Mouse (Mus musculus): ENCODE data around the gene St3gal3.

The St3gal3 gene

DNA sequence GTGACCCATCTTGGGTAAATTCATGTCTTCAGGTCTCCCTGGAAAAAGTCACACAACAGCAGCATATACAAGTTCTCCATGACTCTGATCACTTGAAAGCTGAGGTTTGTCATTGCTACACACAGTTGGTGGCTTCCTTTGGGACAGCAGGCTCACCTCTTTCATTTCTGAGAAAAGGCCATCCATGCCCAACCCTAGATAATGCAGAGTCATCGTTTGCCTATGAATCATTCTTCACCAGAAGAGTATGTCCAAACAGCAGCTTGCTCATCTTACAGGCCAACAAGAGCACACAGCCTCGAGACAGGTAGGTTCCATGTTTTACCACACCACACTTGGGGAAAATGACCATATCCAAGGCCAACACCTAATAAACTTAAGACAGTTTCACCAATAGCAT, 45.9 kb downstream of the St3gal3 start:
- DNase-seq = no peak

DNA sequence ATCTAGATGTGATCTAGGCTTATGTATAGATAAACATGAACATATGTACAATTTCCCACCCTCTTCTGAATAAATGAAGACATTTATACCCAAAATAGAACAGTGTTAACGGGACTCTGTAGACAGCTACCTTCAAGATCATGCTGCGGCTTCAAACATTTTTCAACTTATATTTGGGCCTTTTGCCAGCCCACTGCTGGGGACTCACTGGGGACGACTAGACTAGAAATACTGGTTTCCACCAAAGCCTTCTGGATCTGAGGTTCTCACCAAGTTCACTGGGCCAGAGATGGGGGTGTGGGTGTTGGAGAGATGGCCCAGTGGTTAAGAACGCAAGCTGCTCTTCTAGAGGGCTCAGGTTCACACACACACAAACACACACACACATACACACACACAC, 49.7 kb downstream of the St3gal3 start:
- DNase-seq = no peak

DNA sequence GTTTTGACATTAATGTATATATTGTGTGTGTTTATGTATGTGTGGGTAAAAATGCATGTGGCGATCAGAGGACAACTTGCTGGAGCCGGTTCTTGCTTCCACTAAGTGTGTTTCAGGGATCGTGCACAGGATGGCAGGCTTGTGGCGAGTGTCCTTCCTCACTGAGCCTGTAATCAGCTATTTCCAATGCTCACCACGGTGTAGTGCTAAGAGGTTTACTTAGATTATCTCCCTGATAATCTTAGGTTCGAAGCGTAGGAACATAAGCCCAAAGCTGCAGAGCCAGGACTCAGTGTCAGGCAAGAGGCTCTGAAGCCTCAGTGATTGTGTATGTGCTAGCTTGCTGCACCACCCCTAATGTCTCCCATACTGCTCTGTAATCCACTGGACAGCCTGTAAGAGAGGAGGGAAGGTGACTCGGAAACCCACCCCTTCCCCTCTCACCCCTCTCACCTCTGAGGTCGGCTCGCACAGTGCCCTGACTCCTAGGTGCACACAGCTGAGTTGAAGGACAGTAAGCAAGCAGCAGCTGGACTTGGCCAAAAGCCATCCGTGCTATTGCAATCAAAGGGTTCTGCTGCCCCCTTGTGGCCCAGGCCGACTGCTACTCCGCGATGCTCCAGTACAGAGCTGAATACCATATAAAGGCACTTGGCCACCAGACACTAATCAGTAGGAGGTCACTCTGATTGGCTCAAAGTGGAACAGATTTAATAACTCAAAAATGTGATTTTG, 51.3 kb downstream of the St3gal3 start:
- peak; percentile 94 to 98 for DNase-seq

DNA sequence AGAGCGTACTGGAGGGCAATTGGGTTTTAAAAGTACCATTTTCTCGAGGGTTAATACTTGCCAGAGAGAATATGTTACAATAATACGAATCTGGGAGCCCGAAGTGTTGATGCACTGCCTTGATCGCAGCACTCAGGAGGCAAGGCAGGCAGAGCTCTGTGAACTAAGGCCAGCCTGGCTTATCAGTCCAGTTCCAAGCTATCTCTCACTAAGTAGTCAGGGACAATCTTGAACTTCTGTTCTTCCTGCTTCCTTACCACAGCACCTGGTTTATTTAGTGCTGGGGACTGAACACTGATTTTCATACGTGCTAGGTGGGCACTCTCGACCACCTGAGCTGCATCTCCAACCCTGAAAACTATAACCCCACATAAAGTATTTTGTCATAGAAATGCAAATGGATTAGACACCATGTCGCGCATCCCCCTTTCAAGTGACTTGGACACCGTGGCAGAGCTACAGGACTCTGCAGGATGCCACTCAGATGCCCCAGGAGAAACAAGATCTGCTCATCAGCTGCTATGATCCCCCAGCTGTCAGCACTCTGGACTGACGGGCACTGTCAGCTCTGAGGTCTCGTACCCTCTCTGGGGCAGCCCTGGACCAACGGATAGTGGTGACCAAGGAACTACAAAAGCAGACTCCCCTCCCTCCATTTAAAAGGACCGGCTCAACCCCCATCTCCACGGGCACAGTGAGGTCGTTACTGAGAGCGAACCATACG, 52.9 kb downstream of the St3gal3 start:
- DNase-seq = no peak

DNA sequence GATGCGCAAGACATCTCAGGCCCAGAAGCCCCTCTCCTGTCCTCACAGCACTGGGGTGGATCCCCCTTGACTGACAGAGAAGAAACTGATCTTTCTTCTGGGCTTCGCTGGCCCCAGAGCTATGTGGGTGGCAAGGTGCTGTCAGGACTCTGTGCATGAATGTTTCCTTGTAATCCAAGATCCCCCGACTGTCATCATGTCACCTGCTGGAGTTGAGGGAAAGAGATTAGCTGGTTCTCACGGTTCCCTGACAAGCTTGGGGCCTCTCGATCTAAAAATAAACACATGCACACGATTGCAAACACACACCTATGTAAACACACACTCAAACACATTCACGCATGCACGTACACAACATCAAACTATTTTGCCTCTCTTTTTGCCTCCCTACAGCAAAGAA, 54.2 kb downstream of the St3gal3 start:
- no peak for DNase-seq

DNA sequence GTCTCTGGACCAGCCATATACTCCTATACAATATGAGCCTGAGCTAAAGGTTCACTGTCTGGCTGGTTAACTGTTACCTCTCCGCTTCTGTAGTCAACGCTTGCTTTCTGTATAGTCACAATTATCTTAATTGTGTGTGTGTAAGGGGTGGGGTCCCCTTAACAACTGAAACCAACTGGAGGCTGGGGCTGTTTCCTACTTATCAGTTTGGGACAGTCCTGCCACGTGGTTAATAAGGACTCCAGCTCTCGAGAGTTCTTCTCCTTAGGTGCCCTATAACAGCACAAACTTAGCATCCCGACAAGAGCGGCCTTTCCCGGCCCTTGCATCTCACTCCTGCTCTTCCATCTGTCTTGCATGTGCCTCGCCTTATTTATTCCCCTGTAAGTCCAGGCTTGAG, 55.5 kb downstream of the St3gal3 start:
- no peak for DNase-seq

DNA sequence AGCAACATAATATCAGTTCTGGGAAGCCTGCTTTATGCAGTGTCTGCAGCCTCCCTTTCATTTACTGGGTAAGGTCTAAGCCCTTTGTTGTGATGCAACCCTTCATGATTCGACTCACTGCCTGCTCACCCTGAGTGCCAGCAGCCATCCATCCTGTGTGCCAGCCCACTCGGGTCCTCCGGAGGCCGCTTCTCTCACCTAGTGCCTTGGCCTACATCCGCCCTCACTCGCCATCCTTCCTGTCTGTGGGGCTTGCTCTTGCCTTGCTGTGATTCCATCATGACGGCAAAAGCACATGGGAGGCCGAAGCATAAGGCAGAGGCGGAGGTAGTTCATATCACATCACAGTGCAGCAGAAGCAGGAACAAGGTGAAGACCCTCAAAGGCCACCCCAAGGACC, 56.1 kb downstream of the St3gal3 start:
- no peak for DNase-seq

DNA sequence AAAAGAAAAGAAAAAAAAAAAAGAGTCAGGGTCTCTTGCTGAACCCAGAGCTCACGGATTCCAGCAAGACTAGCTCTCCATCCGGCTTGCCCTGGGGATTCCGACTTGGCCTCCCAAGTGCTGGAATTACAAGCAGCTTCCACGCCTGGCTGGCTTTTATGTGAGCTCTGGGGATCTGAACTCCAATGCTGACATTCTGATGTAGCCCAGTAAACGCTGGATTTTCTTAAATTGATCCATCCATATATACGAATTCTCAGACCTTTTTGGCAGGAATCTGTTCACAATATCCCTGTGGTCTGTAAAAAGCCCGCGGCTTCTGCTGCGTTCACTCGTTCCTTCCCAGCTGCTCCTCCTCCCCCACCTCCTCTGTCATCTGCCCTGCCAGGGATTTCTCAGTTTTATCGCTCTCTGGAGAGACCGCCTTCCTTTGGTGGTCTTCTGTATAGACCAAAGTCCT, 57.4 kb downstream of the St3gal3 start:
- peak; percentile 63 to 64 for DNase-seq

DNA sequence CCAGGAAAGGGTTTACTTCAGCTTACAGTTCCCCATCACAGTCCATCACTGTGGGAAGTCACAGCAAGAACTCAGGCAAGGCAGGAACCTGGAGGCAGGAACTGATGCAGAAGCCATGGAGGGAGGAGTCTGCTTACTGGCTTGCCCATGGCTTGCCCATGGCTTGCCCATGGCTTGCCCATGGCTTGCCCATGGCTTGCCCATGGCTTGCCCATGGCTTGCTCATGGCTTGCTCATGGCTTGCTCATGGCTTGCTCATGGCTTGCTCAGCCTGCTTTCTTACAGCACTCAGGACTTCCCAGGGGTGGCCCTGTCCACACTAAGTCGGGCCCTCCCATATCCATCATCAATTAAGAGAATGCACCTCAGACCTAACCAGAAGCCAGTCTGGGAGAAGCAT, 58.1 kb downstream of the St3gal3 start:
- DNase-seq = no peak

DNA sequence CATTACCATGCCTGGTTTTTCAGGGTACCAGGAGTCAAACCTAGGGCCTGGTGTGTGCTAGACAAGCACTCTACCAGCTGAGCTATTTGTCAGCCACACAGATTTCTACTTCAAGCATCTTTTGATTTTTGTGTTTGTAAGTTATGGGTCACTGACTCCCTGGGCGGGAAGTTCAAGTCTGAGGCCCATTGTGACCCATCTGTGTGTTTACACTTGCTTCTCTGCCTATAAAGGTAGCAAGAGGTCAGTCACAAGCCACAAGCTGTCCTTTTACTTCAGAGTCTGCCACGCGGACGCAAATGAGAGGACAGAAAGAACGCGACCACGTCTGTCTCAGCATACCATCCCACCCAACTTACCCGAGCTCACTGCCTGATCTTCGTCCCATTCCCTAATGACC, 59.4 kb downstream of the St3gal3 start:
- peak in 1 of 2 experiments; percentile 23 for DNase-seq

DNA sequence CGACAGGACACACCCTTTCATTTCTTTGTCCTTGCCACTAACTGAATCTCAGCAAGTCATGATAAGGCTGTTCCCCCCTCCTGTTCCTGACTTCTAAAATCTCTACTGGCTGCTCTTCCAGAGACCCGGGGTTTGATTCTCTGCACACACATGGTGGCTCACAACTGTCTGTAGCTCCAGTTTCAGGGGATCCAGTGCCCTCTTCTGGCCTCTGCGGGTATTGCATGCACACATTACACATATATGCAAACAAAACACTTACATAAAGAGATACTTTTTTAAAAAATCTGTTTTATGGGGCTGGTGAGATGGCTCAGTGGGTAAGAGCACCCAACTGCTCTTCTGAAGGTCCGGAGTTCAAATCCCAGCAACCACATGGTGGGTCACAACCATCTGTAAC, 60.5 kb downstream of the St3gal3 start:
- peak in 1 of 2 experiments; percentile 31 for DNase-seq

DNA sequence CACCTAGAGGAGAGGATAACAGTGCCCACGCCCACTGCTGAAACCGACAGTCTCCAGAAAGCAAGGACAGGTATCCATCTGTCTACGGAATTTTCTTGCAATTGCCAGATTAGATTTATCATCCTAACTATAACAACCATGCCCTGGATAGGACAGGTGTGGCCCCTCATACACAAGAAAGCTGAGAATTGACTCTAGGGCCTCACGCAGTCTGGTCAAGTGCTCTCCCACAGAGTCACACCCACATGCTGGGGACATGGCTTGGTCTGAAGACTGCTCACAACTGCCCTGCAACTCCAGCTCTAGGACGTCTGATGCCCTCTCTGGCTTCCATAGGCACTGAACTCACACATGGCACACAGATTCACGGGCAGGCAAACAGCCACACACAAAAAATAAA, 61.6 kb downstream of the St3gal3 start:
- no peak for DNase-seq

DNA sequence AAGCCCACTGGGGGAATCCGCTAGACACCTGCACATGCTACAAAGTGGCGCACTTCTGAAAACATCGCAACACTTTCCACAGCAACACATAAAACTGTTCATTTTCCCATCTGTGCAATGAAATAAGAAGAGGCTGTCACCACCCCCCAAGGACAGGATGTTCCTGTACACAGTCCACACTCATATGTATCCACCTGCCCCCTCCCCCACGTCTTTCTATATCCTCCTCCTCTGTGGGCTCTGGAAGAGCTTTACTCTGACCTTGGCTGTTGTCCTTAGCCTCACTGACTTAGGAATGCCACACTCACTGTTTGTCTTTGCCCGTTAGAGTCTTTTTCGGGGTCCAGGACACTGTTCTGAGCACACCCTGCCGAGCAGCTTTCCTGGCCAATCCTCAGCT, 62.8 kb downstream of the St3gal3 start:
- no peak for DNase-seq

DNA sequence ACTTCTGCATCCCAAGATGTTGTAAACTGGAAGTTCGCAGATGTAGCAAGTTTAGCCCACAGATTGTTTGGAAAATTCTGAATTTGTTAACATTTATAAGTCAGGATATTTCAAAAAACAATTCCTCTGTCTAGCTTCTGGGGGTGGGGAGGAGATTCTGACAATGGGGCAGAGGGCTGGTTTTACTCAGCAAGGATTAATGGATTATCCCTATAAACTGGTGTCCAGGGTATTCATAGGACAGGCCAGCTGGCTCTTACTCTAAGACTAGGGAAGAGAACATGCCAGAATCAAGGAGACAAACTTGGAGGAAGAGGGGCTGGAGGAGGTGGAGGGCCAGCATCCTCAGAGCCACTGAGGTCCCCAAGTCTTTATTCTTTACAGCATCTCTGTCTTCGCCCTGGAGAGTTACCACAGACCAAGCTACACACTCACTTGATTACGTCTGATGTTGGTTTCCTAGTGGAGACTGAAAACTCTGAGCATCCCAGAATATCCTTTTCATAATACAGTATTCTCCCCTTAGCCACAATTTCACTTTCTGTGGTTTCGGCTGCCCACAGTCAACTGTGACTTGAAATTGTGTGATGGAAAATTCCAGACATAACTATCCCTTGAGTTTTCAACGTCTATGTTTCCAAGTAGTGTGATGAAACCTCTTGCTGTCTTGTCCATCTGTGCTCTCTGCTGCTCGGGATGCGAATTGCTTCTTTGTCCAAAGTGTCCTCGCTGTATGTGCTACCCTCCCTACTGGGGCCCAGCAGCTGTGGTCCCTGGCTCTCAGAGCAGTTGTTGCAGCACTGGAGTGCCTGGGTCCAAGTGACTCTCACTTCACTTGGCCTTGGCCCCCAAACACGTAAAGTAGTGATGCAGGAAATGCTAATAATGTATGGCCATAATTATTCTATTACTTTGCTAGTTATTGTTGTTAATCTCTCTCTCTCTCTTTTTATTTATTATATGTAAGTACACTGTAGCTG, 64.2 kb downstream of the St3gal3 start:
- DNase-seq = no peak

DNA sequence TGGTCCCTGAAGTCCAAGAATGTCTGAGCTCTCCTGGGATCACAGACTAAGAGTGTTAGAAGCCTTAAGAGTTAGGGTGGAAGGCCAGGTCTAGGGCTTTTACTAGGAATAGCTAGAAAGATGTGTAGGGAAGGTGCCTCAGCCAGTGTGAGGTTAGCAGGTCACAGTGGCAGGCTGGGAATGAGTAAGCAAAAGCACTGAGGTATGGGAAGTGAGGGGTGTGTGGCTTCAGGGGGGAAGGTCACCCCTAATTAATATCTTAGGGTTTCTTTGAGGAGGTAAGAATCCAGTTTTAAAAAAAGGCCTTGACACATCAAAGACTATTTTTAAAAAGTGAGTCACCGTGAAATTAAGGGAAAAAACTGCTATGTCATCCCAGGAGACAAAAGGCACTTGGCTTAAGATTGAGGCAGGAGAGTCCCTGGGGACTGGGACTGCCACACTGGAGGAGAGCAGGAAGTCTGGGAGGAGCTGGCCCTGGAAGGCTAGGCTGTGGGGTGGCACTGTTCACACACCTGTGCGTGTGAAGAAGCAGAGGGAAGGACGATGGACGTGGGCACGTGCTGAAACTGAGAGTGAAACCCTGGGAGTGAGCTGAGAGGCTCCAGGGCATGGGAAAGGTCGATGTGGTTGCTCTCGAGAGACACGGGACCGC, 72.8 kb downstream of the St3gal3 start:
- DNase-seq = no peak

DNA sequence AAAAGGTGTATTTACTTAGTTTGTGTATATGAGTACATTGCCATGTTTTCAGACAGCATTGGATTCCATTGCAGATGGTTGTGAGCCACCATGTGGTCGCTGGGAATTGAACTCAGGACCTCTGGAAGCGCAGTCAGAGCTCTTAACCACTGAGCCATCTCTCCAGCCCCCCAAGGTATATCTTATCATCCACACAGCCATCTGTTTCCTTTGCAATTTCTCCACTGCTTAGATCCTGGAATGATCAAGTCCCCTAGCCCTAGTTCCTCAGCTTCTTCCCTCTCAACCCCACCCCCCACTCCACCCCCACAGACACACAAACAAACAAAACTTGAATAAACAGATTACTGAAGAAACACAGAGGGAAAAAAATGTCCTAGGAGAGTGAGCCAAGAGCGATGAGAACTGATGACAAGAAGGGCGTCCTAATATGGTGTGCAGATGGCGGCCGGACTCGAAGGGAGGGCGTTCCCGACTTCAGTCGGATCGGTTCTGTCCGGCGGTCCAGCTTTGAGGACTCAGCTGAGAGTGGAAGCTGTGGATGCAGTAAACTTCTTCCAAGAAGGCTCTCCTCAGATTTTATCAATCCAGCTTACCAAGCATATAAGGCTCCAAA, 73.7 kb downstream of the St3gal3 start:
- DNase-seq = peak in 1 of 2 experiments; percentile 25

DNA sequence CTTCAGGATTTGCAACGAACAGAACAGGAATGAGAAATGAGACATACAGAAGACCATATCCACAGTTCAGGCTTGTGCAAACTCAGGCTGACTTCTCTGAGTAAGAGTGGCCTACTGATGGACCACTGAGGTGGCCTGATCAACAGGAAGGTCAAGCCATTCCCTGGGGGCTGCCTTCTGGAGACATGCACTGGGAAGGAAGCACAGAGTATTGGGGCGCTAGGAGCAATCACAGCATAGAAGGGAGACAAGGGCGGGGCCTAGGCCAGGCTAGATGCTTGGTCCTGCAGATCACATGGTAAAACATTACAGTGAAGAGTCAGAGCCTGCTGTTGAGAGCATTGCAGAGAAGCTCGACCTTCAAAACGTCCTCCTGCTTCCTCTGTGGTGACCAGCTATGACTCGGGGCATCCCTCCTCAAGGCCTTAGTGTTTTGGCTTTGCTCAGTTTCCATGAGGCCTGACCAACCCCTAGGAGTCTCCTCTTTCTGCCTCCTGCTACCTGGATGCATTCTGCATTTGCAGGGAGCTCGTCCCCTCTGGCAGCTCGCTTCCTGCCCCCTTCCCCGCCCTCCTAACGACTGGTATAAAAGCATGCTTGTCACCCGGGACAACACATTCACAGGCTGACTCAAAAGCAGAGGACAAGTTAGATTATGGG, 74.8 kb downstream of the St3gal3 start:
- peak in 1 of 2 experiments; percentile 22 for DNase-seq

DNA sequence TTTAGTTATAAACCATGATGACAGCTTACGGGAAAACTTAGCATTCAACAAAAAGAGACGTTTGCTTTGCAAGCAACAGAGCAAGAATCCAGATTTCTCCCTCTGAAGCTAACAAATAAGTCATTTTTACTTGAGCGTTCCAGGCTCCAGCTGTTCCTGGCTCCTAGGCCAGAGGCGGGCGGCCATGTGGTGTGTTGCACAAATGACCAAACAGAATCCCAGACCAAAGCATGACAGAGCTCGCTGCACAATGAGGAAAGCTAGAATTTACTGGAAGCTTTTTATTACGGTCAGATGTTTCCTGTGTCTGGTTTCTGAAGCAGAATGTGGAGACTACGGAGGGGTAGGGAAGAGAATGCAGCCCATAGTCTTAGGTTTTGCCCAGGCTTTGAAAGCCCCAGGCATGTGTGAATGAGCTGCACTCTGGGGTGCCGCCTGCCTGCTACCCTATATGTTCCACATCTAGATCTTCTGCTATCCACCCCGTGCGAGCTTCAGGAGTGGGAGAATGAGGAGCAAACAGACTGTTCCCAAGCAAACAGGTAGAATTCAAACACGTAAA, 76.5 kb downstream of the St3gal3 start:
- DNase-seq = peak; percentile 50 to 60

DNA sequence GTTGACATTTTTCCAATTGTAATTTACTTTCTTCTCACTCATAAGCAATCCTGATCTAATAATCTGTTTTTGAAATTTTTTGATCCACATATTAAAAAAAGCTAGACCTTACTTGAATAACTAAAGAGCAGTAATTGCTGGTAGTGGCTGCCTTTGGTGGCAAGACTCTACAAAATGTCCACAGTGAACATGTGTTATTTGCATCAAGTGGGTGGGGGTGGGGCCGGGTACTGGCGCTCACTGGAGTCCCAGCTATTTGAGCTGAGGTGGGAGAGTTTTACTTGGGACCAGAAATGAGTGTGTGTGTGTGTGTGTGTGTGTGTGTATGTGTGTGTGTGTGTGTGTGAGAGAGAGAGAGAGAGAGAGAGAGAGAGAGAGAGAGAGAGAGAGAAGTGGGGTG, 77.6 kb downstream of the St3gal3 start:
- DNase-seq = no peak

DNA sequence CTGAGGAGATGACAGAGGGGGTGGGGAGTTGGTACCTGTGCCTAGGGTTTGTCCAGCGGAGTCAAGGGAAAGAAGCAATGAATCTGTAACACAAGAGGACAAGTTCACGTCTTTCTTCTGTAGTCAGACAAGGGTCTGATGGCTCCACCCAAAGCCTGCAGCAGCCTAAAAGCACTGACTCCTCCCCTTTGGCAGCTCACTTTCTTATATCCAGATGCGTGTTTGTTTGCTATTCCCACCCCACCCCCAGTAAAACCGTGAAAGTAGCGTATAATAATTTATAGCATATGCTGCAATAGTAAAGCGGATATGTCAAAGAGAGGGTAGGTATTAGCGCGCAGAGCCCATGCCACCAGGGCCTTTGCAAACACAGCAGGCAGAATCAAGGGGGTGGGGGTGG, 80.1 kb downstream of the St3gal3 start:
- DNase-seq = no peak

DNA sequence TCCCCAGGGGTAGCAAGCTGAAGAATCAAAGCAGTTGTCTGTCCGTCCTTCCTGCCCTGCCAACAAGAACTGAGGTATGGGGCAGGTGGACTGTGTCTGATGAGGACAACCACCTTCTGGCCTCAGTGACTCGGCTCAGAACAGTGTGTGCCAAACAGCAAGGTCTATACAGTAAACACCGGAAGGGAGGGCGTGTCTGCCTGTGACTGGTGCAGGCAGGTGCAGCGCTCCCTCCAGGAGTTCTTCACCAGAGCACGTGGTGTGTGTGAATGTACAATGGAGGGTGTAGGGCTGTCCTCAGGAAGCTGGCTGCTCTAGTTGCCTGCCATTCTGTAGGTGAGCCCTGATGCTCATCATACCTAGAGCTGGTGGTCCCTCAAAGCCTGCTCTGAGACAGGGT, 80.8 kb downstream of the St3gal3 start:
- DNase-seq = no peak

All from kidney, postnatal 36 days (tissue).